Mouse (Mus musculus) heart, adult 8-10 months (tissue): ENCODE data around the gene Anpep. TPM values are rescaled to one million over a fixed set of nuclear protein-coding genes. Genes with fewer than 3 reads are reported as not detected.
"Not testable (repeated sequence)": the region's sequence is repeated elsewhere in the genome, so short reads cannot be mapped to it uniquely, and the experiment has no call there.

Experiments used
- DNase-seq: peaks from one replicate; pipeline ENCODE4 v3.0.0; 2022; ENCODE audit warnings: low spot score
- total RNA-seq, 4 experiments: library from RNA; stranded (reverse); gene quantifications; 2 replicates each; pipeline ENCODE4 v1.2.4; 2022

Gene Anpep
- total RNA-seq, 4 experiments from 2014 or later, result 9.2 to 16.4 (median 10.3) TPM

DNA sequence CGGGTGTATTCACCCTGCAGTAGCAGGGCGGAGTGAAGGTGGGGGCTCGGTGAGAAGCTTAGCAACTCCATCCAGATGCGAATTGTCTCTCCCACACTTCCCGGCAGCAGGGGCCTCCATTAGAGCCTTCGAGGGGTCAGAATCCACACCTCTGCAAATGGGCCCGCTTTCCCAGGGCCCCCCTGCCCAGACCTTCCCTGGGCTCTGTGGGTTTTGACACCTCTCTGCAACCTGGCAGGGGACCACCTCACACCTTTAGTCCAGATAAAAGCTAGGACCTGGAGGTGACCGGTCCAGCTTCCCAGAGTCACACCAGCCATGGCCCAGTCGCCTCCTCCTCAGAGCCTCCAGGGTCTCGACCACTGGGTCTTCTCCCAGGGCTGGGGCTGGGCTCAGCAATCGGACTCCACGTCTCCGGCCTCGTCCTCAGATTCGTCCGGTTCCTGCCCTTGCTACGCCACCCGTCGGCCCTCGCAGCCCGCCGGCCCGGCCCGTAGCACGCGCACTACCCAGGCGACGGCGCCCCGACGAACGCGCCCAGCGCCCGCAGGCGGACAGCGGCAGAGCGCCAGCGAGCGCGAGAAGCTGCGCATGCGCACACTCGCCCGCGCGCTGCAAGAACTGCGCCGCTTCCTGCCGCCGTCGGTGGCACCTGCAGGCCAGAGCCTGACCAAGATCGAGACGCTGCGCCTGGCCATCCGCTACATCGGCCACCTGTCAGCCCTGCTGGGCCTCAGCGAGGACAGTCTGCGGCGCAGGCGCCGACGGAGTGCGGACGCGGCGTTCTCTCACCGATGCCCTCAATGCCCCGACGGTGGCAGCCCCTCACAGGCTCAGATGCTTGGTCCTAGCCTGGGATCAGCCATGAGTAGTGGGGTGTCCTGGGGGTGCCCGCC, 50.0 kb downstream of the Anpep start, which contains the start of gene Mesp2:
TSS of gene Mesp2 (plus strand) at position 117 of the 896 bp plus-strand sequence.
- no peak for DNase-seq

GRCm38 (mm10) chr7:79808561-79808960, 52.3 kb downstream of the Anpep start:
- DNase-seq, result no peak

- DNase-seq, result peak; percentile 18
These were observed 57.0 kb downstream of the Anpep start for GRCm38 (mm10) chr7:79803887-79804286.

- DNase-seq, result no peak
These were observed 58.8 kb downstream of the Anpep start for GRCm38 (mm10) chr7:79802037-79802436.

DNA sequence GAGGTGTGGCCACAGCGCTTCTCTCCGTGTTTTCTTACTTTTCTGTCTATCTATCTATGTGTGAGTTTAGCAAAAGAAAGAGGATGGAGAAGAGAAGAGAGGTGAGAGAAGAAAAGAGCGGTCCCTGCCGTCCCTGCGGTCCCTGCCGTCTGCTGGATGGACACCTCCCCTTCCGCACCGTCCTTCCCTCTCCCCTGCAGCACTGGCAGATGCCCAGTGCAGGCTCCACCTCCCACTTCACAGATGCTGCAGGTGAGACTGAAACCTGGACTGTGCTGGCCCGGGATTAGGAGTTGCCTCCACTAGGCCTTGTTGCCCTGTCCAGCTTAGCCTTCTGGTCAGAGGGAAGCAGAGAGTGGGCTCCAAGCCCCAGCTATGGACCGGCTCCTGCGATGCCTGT, 59.5 kb downstream of the Anpep start:
- no peak for DNase-seq

DNA sequence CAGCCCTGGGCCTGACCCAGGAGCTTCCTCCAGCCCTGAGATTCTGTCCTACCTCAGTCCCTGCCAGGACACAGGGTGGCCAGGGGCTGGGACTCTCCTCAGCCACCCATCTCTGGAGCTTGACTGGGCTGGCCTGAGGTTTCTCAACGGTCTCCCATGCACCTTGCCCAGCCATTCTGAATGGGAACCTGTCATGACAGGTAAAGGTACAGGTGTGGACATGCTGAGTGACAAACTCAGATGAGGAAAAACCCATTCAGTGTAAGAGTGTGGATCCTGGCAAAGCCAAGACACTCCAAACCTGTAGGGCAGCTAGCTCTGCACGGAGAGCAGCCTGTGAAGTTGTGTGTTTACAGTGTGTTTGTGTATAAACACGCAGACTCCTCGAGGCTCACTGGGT, 60.5 kb downstream of the Anpep start:
- no peak for DNase-seq

DNA sequence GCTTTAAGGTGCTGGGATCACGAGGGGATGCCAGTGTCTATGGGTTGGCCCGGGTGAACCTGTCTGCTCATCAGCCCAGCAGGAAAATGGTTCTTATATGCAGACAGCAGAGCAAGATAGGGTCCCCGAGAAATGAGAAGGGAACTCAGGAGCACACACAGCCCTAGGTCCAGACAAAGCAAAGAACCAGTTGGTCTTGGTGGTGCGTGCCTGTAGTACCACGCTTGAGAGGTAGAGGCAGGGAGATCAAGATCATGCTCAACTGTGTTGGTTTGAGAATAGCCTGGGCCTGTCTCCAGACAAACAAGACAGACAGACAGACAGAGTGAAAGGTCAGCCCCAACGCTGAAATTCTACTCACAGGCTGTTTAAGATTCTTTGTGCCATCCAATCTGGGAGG, 61.4 kb downstream of the Anpep start:
- DNase-seq, result no peak

DNA sequence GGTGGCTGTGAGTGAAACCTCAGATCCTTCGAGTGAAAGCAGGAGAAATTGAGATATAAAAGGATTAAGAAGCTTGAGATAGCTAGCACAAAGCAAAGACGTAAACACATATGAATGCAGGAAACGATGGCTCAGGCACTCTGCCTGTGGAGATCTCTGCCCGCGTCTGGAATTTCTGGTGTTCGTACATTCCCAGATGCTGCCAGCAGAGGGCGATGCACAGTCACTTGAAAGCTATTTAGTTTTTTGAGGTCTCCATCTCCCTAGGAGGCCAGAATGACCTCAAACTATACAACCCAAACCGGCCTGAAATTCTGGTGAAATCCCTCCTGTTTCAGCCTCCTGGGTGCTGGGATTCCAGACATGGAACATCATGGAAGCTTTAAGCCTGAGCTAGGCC, 61.8 kb downstream of the Anpep start:
- DNase-seq, result peak; percentile 80

GRCm38 (mm10) chr7:79798606-79799005, 62.3 kb downstream of the Anpep start:
- no peak for DNase-seq

DNA sequence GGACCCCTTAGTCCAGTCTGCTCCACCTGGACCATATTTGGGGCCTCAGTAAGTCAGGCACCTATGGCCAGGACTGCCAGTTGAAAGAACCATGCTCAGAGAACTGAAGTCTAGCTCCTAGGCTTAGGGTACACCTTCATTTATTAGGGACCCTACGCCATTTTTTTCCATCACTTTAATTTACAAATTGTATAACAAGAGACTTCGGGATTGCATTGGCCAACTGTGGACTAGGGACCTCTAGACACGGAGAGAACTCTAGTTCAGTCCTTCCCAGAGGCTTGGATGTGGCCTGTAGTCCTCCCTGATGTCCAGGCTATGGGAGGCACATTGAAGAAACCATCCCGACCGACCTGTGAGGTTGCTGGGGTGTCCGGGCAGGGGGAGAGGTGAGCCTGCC, 67.2 kb downstream of the Anpep start, which contains the start of gene Mesp1:
TSS of gene Mesp1 (minus strand) at position 101 of the 400 bp plus-strand sequence.
- no peak for DNase-seq

GRCm38 (mm10) chr7:79792635-79793421, 68.0 kb downstream of the Anpep start:
- no peak for DNase-seq

- not testable (repeated sequence) for DNase-seq
These were observed 71.0 kb downstream of the Anpep start for GRCm38 (mm10) chr7:79789812-79790211.

DNA sequence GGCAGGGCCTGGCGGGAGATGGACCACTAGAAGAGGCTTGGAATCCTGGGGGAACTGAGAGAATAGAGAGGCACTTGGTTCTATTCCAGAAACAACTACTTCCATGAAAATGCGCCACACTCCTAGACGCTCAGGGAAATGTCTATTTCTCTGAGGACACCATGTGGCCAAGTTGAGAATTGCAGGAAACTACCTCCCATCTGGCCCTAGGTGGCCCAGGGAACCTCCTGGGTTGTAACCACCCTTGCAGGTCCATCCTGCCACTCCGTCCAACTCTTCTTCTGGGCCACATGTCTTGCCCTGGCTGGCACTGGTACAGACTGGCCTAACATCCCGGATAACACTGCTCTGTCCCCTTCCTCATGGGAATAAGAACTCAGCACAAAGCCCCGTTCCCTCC, 74.6 kb downstream of the Anpep start:
- peak; percentile 75 for DNase-seq

- DNase-seq, result no peak
These were observed 78.4 kb downstream of the Anpep start for GRCm38 (mm10) chr7:79782516-79782855.

DNA sequence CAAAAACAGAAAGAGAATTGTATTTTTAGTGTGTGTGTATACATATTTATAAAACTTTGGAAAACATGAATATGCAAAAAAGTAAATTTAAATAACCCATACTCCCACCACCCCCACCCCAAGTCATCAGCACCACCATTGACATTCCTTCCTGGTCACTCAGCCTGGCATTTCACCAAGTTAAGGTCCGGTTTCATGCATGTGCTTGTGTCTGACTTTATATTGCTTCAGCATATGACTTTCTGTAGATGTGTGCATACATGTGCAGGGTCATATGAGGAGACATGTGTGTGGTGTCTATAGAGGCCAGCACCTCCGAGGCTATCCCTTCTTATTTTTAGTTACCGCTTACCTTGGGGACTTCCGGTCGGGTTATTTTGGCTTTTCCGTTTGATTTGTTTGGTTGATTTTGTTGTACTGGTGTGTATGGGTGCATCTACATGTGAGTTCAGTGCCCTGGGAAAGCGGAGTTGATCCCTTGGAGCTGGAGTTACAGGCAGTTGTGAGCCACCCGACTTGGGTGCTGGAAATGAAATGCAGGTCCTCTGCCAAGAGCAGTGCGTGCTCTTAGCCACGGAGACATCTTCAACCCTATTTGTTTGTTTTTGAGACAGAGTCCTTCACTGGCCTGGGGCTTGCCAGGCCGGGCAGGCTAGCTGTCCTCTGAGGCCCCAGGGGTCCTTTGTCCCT, 78.9 kb downstream of the Anpep start:
- no peak for DNase-seq

- DNase-seq, result peak; percentile 81
These were observed 79.9 kb downstream of the Anpep start for GRCm38 (mm10) chr7:79780647-79781626.

Other genes with a start within 250 kb of the Anpep start
- gene Rhcg, start 243.4 kb downstream of the Anpep start, total RNA-seq, result not detected
- under 1 TPM in 1 of 4 experiments, not detected in 3; 0.14 TPM for gene Ticrr, start 200.9 kb downstream of the Anpep start, total RNA-seq
- 1 to 10 TPM; 1.2 to 1.4 (median 1.2) TPM for gene Kif7, start 145.3 kb downstream of the Anpep start, total RNA-seq
- gene Plin1, start 128.2 kb downstream of the Anpep start, total RNA-seq, result 1 to 10 TPM; 4.4 to 5.6 (median 5.0) TPM
- gene Pex11a, start 117.9 kb downstream of the Anpep start, total RNA-seq, result 10 to 100 TPM; 15.7 to 29.2 (median 22.4) TPM
- gene Wdr93, start 117.9 kb downstream of the Anpep start, total RNA-seq, result not detected
- gene Mesp1, start 67.3 kb downstream of the Anpep start, total RNA-seq, result not detected
- gene Mesp2, start 50.3 kb downstream of the Anpep start, total RNA-seq, result under 1 TPM in 3 of 4 experiments, not detected in 1; 0.22 to 0.23 (median 0.22) TPM
- gene Ap3s2, start 59.6 kb upstream of the Anpep start, total RNA-seq, result 10 to 100 TPM; 20.6 to 28.6 (median 22.6) TPM
- gene Arpin, start 74.3 kb upstream of the Anpep start, total RNA-seq, result 10 to 100 TPM in 2 of 4 experiments, 1 to 10 TPM in 2; 9.7 to 10.9 (median 10.0) TPM
- 10 to 100 TPM; 28.5 to 39.5 (median 31.3) TPM for gene Zfp710, start 163.8 kb upstream of the Anpep start, total RNA-seq